Mouse (Mus musculus): Measurements from ENCODE around the gene Apex1.
"Not testable (repeated sequence)": the region's sequence is repeated elsewhere in the genome, so short reads cannot be mapped to it uniquely, and the experiment has no call there.

The Apex1 gene

DNA sequence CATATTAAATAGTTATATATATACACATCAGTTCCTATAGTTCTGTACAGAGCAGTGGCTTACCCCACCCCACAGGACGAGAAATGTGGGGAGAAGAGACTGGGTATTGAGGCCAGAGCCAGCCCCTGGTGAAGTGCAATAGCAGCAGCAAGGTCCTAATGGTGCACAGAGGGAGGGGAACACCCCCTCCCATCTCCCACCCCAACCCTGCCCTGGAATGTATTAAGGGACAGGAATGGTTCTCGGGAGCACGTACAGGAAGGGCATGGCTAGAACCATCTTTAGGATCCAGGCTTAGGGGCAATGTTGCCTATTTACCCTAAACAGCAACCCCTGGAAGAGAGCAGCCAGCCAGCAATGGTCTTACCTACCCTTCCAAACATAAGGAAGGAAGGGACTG lies 2.6 kb downstream of the Apex1 start:
- DNase-seq (ENCODE audit: low spot score): no peak

DNA sequence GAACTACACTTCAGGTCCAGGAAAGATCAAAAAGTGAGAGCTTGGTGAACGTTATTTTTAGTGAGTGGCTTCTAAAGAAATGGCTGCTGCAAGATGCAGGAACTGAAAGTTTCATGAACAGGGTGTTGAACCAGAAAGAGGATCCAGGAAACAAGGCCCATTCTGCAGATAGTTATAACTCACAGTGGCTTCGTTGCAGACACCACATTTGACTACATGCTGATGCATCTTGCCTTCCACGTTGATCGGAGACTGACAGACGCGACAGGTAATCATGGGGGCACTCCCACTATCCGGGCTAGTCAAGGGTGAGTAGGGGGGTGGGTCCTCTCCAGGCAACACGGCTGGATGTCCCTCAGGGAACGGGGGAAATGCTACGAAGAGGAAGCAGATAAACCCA lies 5.2 kb downstream of the Apex1 start:
- DNase-seq (ENCODE audit: low spot score): peak; percentile 46

GRCm38 (mm10) chr14:50930377-50930753 lies 5.6 kb downstream of the Apex1 start:
- DNase-seq (ENCODE audit: low spot score): peak; percentile 83

- peak; percentile 98 for DNase-seq (ENCODE audit: low spot score)
Observed at GRCm38 (mm10) chr14:50930754-50931492, 6.2 kb downstream of the Apex1 start, which contains the start of the genes Pip4p1 and Pnp. Pip4p1 (minus strand) TSS chr14:50930856. Pnp (plus strand) TSS chr14:50931082.

DNA sequence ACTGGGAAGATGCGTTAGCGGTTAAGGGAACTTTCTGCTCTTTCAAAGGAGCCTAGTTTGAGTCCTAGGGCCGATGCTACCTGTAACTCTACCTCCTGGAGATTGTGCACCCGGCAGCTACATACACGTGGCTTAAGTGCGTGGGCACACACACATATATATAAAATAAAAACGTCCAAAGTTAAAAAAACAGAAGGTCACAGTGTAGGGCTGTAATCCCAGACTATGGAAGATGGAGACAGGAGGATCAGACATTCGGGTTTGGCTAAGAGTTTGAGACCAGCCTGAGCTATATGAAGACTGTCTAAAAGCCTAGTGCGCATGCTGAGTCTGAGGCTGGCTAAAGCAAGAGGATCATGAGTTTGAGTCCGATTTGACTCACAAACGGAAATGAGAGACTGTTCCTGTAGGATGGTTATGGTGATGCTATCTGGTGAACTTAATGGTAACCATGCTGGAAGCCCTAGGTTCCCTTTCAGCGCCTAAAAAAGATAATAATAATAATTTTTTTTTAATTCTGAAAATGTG lies 6.8 kb downstream of the Apex1 start:
- DNase-seq (ENCODE audit: low spot score): no peak

- DNase-seq (ENCODE audit: low spot score): no peak
Observed at GRCm38 (mm10) chr14:50936649-50937048, 11.9 kb downstream of the Apex1 start.

GRCm38 (mm10) chr14:50938119-50938908 lies 13.5 kb downstream of the Apex1 start:
- no peak for DNase-seq (ENCODE audit: low spot score)

DNA sequence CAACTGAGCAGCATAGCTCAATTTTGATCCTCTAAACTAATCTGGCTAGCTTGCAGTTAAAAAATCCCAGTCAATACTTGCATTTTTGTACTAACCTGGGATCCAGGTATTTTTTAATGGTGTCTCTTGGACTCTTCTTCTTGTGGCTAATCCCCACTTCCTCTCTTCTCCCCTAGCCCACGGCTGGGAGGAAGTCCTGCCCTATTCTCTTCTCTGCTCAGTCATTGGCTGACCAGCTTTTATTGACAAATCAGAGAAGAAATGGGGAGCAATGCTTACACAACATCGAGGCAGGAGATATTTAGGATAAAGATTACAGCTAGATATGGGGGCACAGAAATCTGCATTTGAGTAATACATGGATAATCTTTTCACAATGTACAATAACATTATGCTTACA lies 14.2 kb downstream of the Apex1 start:
- no peak for DNase-seq (ENCODE audit: low spot score)

- DNase-seq (ENCODE audit: low spot score): peak; percentile 96
Observed at GRCm38 (mm10) chr14:50943932-50944667, 19.3 kb downstream of the Apex1 start, which contains the start of gene Gm49342. Gm49342 (plus strand) TSS chr14:50944517.

GRCm38 (mm10) chr14:50944668-50945033 lies 19.9 kb downstream of the Apex1 start:
- not testable (repeated sequence) for DNase-seq (ENCODE audit: low spot score)

DNA sequence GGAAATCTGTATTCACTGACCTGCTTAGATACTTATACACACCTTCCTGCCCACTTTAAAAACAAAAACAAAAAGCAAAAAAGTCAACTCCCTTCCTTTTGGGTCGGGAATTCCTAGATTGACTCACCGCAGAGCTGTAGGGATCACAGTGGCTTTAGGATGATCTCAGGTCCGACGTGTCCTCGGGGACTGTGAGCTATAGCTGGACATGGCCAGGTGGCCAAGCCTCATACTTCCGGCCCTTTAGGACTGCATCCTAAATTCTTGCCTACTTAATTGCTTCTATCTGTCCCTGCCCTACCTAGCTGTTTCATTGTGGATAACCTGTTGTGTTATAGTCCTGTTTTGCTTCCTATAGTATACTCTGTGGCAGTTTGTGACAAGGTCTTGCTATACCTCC lies 20.3 kb downstream of the Apex1 start:
- DNase-seq (ENCODE audit: low spot score): not testable (repeated sequence)

GRCm38 (mm10) chr14:50945526-50945925 lies 20.8 kb downstream of the Apex1 start:
- DNase-seq (ENCODE audit: low spot score): peak; percentile 58

DNA sequence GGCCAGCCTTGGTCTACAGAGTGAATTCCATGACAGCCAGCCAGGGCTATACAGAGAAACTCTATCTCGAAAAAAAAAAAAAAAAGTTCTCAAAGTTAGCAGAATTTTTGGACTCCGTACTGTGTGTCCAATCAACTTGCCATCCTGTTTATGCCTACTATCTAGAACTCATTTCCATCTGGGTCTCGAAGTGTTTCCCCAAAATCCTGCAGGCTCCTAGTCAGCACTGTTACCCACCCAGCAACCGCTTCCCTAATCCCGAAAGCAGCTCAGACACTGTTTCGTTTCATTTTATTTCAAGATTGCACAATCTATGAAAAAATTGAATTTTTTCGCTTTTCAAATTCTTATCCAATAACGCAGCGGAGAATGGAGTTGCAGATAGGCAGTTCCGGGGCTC lies 30.7 kb downstream of the Apex1 start:
- no peak for DNase-seq (ENCODE audit: low spot score)

DNA sequence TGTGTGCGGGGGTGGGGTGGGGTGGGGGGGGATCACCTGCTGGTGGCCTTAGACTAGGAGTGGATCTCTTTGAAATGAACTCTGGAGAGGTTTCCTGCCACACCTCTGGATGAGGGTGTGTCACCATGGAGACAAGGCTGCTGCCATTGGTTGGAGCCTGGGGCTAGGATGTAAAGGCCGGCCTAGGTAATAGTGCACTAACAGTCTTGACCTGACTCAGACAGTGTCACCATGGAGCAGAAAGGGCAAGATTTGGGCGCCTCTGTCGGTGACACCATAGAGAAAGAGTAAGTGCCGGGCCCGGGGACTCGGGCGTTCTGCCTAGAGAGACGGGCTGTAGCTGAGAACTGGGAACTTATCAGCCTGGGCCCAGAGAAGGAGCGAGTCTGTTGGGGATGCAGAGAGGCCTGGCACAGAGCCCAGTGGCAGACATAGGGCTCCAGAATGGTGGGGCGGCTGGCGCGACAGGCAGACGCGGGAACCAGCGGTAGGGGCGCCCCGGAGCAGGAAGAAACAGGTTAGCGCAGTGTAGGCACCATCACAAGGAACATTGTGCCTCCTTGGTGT lies 31.3 kb downstream of the Apex1 start, which contains the start of gene Pnp2:
TSS of gene Pnp2 (plus strand) at position 51 of the 567 bp plus-strand sequence.
- DNase-seq (ENCODE audit: low spot score): not testable (repeated sequence)

DNA sequence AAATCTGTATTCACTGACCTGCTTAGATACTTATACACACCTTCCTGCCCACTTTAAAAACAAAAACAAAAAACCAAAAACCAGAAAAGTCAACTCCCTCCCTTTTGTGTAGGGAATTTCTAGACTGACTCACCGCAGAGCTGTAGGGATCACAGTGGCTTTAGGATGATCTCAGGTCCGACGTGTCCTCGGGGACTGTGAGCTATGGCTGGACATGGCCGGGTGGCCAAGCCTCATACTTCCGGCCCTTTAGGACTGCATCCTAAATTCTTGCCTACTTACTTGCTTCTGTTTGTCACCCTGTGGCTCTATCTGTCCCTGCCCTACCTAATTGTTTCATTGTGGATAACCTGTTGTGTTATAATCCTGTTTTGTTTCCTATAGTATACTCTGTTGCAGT lies 32.0 kb downstream of the Apex1 start:
- DNase-seq (ENCODE audit: low spot score): not testable (repeated sequence)

GRCm38 (mm10) chr14:50957146-50957545 lies 32.4 kb downstream of the Apex1 start:
- peak; percentile 59 for DNase-seq (ENCODE audit: low spot score)

GRCm38 (mm10) chr14:50958289-50958995 lies 33.7 kb downstream of the Apex1 start:
- not testable (repeated sequence) for DNase-seq (ENCODE audit: low spot score)

DNA sequence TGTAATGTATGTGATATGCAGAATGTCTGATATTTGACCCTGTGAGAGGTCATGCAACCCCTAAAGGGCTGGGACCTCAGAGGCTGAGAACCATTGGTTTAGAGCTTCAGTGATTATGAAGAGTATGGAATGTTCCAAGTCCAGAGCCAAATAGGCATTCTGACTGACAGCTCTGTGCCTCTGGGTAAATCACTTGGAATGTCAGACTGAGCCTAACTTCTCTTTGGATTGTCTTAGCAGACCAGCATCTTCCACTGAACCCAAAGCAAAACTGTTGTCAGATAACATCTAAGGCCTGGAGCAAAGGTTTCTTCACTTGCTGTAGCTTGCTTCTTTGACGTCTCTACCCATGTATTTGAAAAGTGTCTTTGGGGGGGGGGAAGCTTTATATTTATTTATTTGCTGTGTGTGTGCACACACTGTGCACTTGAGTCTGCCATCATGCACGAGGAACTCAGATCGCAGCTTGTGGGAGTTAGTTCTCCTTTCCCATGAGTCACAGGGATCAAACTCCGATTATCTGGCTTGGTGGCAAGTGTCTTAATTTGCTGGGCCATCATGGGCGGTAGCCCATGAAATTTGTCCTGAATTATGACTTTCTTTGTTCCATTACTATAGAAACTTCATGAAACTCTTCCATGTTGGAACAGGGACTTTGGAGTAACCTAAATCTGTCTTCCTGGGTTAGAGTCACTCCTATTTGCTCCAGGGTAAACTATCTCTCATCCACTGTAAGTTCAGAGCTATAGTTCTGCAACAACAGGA lies 43.6 kb downstream of the Apex1 start:
- DNase-seq (ENCODE audit: low spot score): no peak

- DNase-seq (ENCODE audit: low spot score): no peak
Observed at GRCm38 (mm10) chr14:50969041-50969440, 44.3 kb downstream of the Apex1 start.
